Mouse (Mus musculus): ENCODE results near the gene St8sia1. TPM values are rescaled to one million over a fixed set of nuclear protein-coding genes. Genes with fewer than 3 reads are reported as not detected.

Gene St8sia1
- polyA plus RNA-seq, 1 experiment from 2014 or later = 3.6 TPM

GRCm38 (mm10) chr6:142953189-142953588 lies 11.1 kb downstream of the St8sia1 start:
- no peak for ATAC-seq (replicated peaks; ENCODE audit: insufficient number of reproducible peaks, low FRiP score, low TSS enrichment)
- H3K27ac ChIP-seq (ENCODE audit: low read depth, low read length) = no peak overlapping the region
- no peak overlapping the region for H3K4me3 ChIP-seq (ENCODE audit: low read depth, low read length)

GRCm38 (mm10) chr6:142952361-142952954 lies 11.8 kb downstream of the St8sia1 start:
- Histone ChIP-seq H3K27ac (ENCODE audit: low read depth, low read length) (no peak overlapping the region), H3K4me1 (ENCODE audit: control insufficient read depth, insufficient read depth, low read length) (no peaks in the 10 kb centered on the region), H3K9me3 (replicated peaks; ENCODE audit: control insufficient read depth, low read length) (no peaks in the 10 kb centered on the region), H3K4me2 (no peak overlapping the region), H3K27me3 (ENCODE audit: control insufficient read depth, insufficient read depth, low read length) (no peaks in the 10 kb centered on the region), H3K9ac (ENCODE audit: low read depth, low read length) (no peak overlapping the region), H3K4me3 (ENCODE audit: low read depth, low read length) (no peak overlapping the region), H3K36me3 (ENCODE audit: control insufficient read depth, insufficient read depth, low read length) (no peaks in the 10 kb centered on the region)
- no peak for ATAC-seq (replicated peaks; ENCODE audit: insufficient number of reproducible peaks, low FRiP score, low TSS enrichment)
- 85% methylated on average over 7 of the region's 7 CpGs for WGBS (ENCODE audit: insufficient replicate concordance)

More at GRCm38 (mm10) chr6:142953189-142953588, 11.1 kb downstream of the St8sia1 start:
- H3K4me1 ChIP-seq (ENCODE audit: control insufficient read depth, insufficient read depth, low read length) = no peaks in the 10 kb centered on the region
- H3K9ac ChIP-seq (ENCODE audit: low read depth, low read length) = no peak overlapping the region
- H3K27me3 ChIP-seq (ENCODE audit: control insufficient read depth, insufficient read depth, low read length) = no peaks in the 10 kb centered on the region
- H3K9me3 ChIP-seq (replicated peaks; ENCODE audit: control insufficient read depth, low read length) = no peaks in the 10 kb centered on the region
- H3K4me2 ChIP-seq = no peak overlapping the region
- H3K36me3 ChIP-seq (ENCODE audit: control insufficient read depth, insufficient read depth, low read length) = no peaks in the 10 kb centered on the region

GRCm38 (mm10) chr6:142951564-142952308 lies 12.5 kb downstream of the St8sia1 start:
- H3K4me1 ChIP-seq (ENCODE audit: control insufficient read depth, insufficient read depth, low read length) = no peaks in the 10 kb centered on the region
- no peaks in the 10 kb centered on the region for H3K36me3 ChIP-seq (ENCODE audit: control insufficient read depth, insufficient read depth, low read length)
- H3K4me3 ChIP-seq (ENCODE audit: low read depth, low read length) = no peak overlapping the region
- no peaks in the 10 kb centered on the region for H3K27me3 ChIP-seq (ENCODE audit: control insufficient read depth, insufficient read depth, low read length)
- no peak overlapping the region for H3K4me2 ChIP-seq
- no peak overlapping the region for H3K27ac ChIP-seq (ENCODE audit: low read depth, low read length)
- no peak for ATAC-seq (replicated peaks; ENCODE audit: insufficient number of reproducible peaks, low FRiP score, low TSS enrichment)
- WGBS (ENCODE audit: insufficient replicate concordance) = 75% methylated on average over 7 of the region's 7 CpGs
- H3K9me3 ChIP-seq (replicated peaks; ENCODE audit: control insufficient read depth, low read length) = no peaks in the 10 kb centered on the region
- H3K9ac ChIP-seq (ENCODE audit: low read depth, low read length) = no peak overlapping the region

- no peak overlapping the region for H3K4me3 ChIP-seq (ENCODE audit: low read depth, low read length)
- H3K27me3 ChIP-seq (ENCODE audit: control insufficient read depth, insufficient read depth, low read length) = no peaks in the 10 kb centered on the region
- 84% methylated on average over 11 of the region's 11 CpGs for WGBS (ENCODE audit: insufficient replicate concordance)
- ATAC-seq (replicated peaks; ENCODE audit: insufficient number of reproducible peaks, low FRiP score, low TSS enrichment) = no peak
- H3K36me3 ChIP-seq (ENCODE audit: control insufficient read depth, insufficient read depth, low read length) = no peaks in the 10 kb centered on the region
- no peak overlapping the region for H3K4me2 ChIP-seq
- no peaks in the 10 kb centered on the region for H3K9me3 ChIP-seq (replicated peaks; ENCODE audit: control insufficient read depth, low read length)
- no peak overlapping the region for H3K27ac ChIP-seq (ENCODE audit: low read depth, low read length)
- no peak overlapping the region for H3K9ac ChIP-seq (ENCODE audit: low read depth, low read length)
- H3K4me1 ChIP-seq (ENCODE audit: control insufficient read depth, insufficient read depth, low read length) = no peaks in the 10 kb centered on the region
These were observed 13.9 kb downstream of the St8sia1 start for GRCm38 (mm10) chr6:142950354-142950753.

- 69% methylated on average over 5 of the region's 5 CpGs for WGBS (ENCODE audit: insufficient replicate concordance)
- no peak for ATAC-seq (replicated peaks; ENCODE audit: insufficient number of reproducible peaks, low FRiP score, low TSS enrichment)
These were observed 15.3 kb downstream of the St8sia1 start for GRCm38 (mm10) chr6:142948955-142949357.

DNA sequence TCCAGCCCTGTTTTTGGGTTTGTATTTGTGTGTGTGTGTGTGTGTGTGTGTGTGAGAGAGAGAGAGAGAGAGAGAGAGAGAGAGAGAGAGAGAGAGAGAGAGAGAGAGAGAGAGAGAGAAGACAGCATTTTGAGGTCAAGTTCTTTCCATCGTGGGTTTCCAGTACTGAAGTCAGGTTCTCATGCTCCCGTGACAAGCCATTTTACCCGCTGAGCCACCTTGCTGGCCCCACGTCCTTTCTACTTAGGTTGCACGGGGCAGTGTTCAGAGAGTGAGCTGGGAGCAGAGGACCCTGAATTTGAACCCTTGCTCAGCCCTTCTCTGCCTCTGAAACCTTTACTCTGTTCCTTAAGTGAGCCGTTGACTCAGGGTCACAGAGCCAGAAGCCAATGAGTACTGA lies 17.2 kb downstream of the St8sia1 start:
- H3K9me3 ChIP-seq (replicated peaks; ENCODE audit: control insufficient read depth, low read length) = no peaks in the 10 kb centered on the region
- H3K36me3 ChIP-seq (ENCODE audit: control insufficient read depth, insufficient read depth, low read length) = no peaks in the 10 kb centered on the region
- H3K27me3 ChIP-seq (ENCODE audit: control insufficient read depth, insufficient read depth, low read length) = no peaks in the 10 kb centered on the region
- ATAC-seq (replicated peaks; ENCODE audit: insufficient number of reproducible peaks, low FRiP score, low TSS enrichment) = no peak
- H3K4me1 ChIP-seq (ENCODE audit: control insufficient read depth, insufficient read depth, low read length) = no peaks in the 10 kb centered on the region
- H3K4me2 ChIP-seq = no peak overlapping the region
- WGBS (ENCODE audit: insufficient replicate concordance) = 75% methylated on average over 6 of the region's 6 CpGs
- H3K27ac ChIP-seq (ENCODE audit: low read depth, low read length) = no peak overlapping the region
- no peak overlapping the region for H3K9ac ChIP-seq (ENCODE audit: low read depth, low read length)
- no peak overlapping the region for H3K4me3 ChIP-seq (ENCODE audit: low read depth, low read length)

More at GRCm38 (mm10) chr6:142948955-142949357, 15.3 kb downstream of the St8sia1 start:
- Histone ChIP-seq H3K4me2 (no peak overlapping the region), H3K27me3 (ENCODE audit: control insufficient read depth, insufficient read depth, low read length) (no peaks in the 10 kb centered on the region), H3K9ac (ENCODE audit: low read depth, low read length) (no peak overlapping the region), H3K4me3 (ENCODE audit: low read depth, low read length) (no peak overlapping the region), H3K36me3 (ENCODE audit: control insufficient read depth, insufficient read depth, low read length) (no peaks in the 10 kb centered on the region), H3K9me3 (replicated peaks; ENCODE audit: control insufficient read depth, low read length) (no peaks in the 10 kb centered on the region), H3K27ac (ENCODE audit: low read depth, low read length) (no peak overlapping the region), H3K4me1 (ENCODE audit: control insufficient read depth, insufficient read depth, low read length) (no peaks in the 10 kb centered on the region)

GRCm38 (mm10) chr6:142946069-142946871 lies 18.0 kb downstream of the St8sia1 start:
- ATAC-seq (replicated peaks; ENCODE audit: insufficient number of reproducible peaks, low FRiP score, low TSS enrichment) = no peak
- no peak overlapping the region for H3K27ac ChIP-seq (ENCODE audit: low read depth, low read length)
- H3K4me1 ChIP-seq (ENCODE audit: control insufficient read depth, insufficient read depth, low read length) = no peaks in the 10 kb centered on the region
- H3K27me3 ChIP-seq (ENCODE audit: control insufficient read depth, insufficient read depth, low read length) = no peaks in the 10 kb centered on the region
- WGBS (ENCODE audit: insufficient replicate concordance) = 51% methylated on average over 8 of the region's 8 CpGs
- no peaks in the 10 kb centered on the region for H3K9me3 ChIP-seq (replicated peaks; ENCODE audit: control insufficient read depth, low read length)
- no peaks in the 10 kb centered on the region for H3K36me3 ChIP-seq (ENCODE audit: control insufficient read depth, insufficient read depth, low read length)
- no peak overlapping the region for H3K9ac ChIP-seq (ENCODE audit: low read depth, low read length)
- H3K4me2 ChIP-seq = no peak overlapping the region
- no peak overlapping the region for H3K4me3 ChIP-seq (ENCODE audit: low read depth, low read length)

- Histone ChIP-seq H3K4me2 (no peak overlapping the region), H3K4me3 (ENCODE audit: low read depth, low read length) (no peak overlapping the region), H3K4me1 (ENCODE audit: control insufficient read depth, insufficient read depth, low read length) (no peaks in the 10 kb centered on the region), H3K36me3 (ENCODE audit: control insufficient read depth, insufficient read depth, low read length) (no peaks in the 10 kb centered on the region), H3K9ac (ENCODE audit: low read depth, low read length) (no peak overlapping the region), H3K9me3 (replicated peaks; ENCODE audit: control insufficient read depth, low read length) (no peaks in the 10 kb centered on the region), H3K27me3 (ENCODE audit: control insufficient read depth, insufficient read depth, low read length) (no peaks in the 10 kb centered on the region), H3K27ac (ENCODE audit: low read depth, low read length) (no peak overlapping the region)
- no peak for ATAC-seq (replicated peaks; ENCODE audit: insufficient number of reproducible peaks, low FRiP score, low TSS enrichment)
- WGBS (ENCODE audit: insufficient replicate concordance) = 53% methylated on average over 2 of the region's 2 CpGs
These were observed 18.8 kb downstream of the St8sia1 start for GRCm38 (mm10) chr6:142945461-142945860.
